Comparison of ENCODE assay signal across 12 mouse cellular contexts in genomic region chr16:72810942-72811341, GRCm38 (mm10).
DNase-seq lines count a peak whose midpoint lies in the region; ATAC-seq and TF ChIP-seq lines count a peak whose summit lies in the region.
"Had no signal": no experiment of that assay in that cellular context is flagged by ENCODE, and none has a peak within 500 bp of the region (broad histone marks: within the 10 kb centered on the region; RNA-seq: fewer than 3 reads in every experiment).

No protein-coding gene starts in this region.

- no peak overlapping the region for H3K4me2 ChIP-seq in midbrain, embryonic 15.5 days
- no peak overlapping the region for H3K4me2 ChIP-seq in midbrain, embryonic 14.5 days (ENCODE audit: low read length)
- H3K4me2 ChIP-seq in embryonic facial prominence, embryonic 15.5 days (replicated peaks) = 0 out of 2 replicates have a peak overlapping the region, but pooled peaks have one; percentile 17
- H3K4me2 ChIP-seq: heart, embryonic 11.5 days; hindbrain, embryonic 14.5 days had no signal

- H3K36me3 ChIP-seq in midbrain, embryonic 15.5 days (replicated peaks) = no peaks in the 10 kb centered on the region
- no peaks in the 10 kb centered on the region for H3K36me3 ChIP-seq in midbrain, embryonic 14.5 days (ENCODE audit: control insufficient read depth, insufficient read depth, low read length)
- H3K36me3 ChIP-seq in embryonic facial prominence, embryonic 15.5 days = no peaks in the 10 kb centered on the region

- ATAC-seq in midbrain, embryonic 15.5 days (replicated peaks) = 0 out of 2 replicates have a peak, but pooled peaks have one; percentile 47
- ATAC-seq in midbrain, embryonic 14.5 days (ENCODE audit: low FRiP score, low TSS enrichment) = no peak
- peak; percentile 83 for ATAC-seq in embryonic facial prominence, embryonic 15.5 days (ENCODE audit: insufficient number of reproducible peaks, low FRiP score, low TSS enrichment, low read depth)
- ATAC-seq: CD4-positive, CD25-positive, alpha-beta regulatory T cell, adult 4 months had no signal

- H3K27ac ChIP-seq in layer of hippocampus, adult 2 months = peak overlapping the region; percentile 77
- no peak overlapping the region for H3K27ac ChIP-seq in midbrain, embryonic 15.5 days
- H3K27ac ChIP-seq in midbrain, embryonic 14.5 days (replicated peaks; ENCODE audit: low read depth, low read length) = no peak overlapping the region
- peak overlapping the region; percentile 55 for H3K27ac ChIP-seq in embryonic facial prominence, embryonic 15.5 days (replicated peaks)

- TF ChIP-seq CTCF in layer of hippocampus, adult 2 months (conservative IDR thresholded peaks at IDR 0.05) = no peak

- H3K4me1 ChIP-seq in midbrain, embryonic 15.5 days = peaks cover 18% of the 10 kb centered on the region
- peaks cover 12% of the 10 kb centered on the region for H3K4me1 ChIP-seq in midbrain, embryonic 14.5 days (ENCODE audit: control insufficient read depth, insufficient read depth, low read length)
- peaks cover 29% of the 10 kb centered on the region for H3K4me1 ChIP-seq in embryonic facial prominence, embryonic 15.5 days

- H3K27me3 ChIP-seq in midbrain, embryonic 15.5 days (replicated peaks) = no peaks in the 10 kb centered on the region
- H3K27me3 ChIP-seq in midbrain, embryonic 14.5 days (ENCODE audit: control insufficient read depth, insufficient read depth, low read length) = no peaks in the 10 kb centered on the region
- H3K27me3 ChIP-seq in embryonic facial prominence, embryonic 15.5 days = no peaks in the 10 kb centered on the region

- 43% methylated on average over 3 of the region's 3 CpGs for WGBS in midbrain, embryonic 15.5 days
- 41% methylated on average over 3 of the region's 3 CpGs for WGBS in midbrain, embryonic 14.5 days
- WGBS in embryonic facial prominence, embryonic 15.5 days = 33% methylated on average over 3 of the region's 3 CpGs

- no peak overlapping the region for H3K9ac ChIP-seq in midbrain, embryonic 15.5 days
- no peak overlapping the region for H3K9ac ChIP-seq in midbrain, embryonic 14.5 days (replicated peaks; ENCODE audit: low read length)
- H3K9ac ChIP-seq in embryonic facial prominence, embryonic 15.5 days = no peak overlapping the region
- H3K9ac ChIP-seq: hindbrain, embryonic 14.5 days had no signal

- H3K4me3 ChIP-seq in layer of hippocampus, adult 2 months = peak overlapping the region; percentile 45
- H3K4me3 ChIP-seq in midbrain, embryonic 15.5 days = no peak overlapping the region
- H3K4me3 ChIP-seq in midbrain, embryonic 14.5 days (replicated peaks; ENCODE audit: low read depth, low read length) = no peak overlapping the region
- H3K4me3 ChIP-seq in embryonic facial prominence, embryonic 15.5 days (replicated peaks) = no peak overlapping the region

- H3K9me3 ChIP-seq in midbrain, embryonic 15.5 days = no peaks in the 10 kb centered on the region
- no peaks in the 10 kb centered on the region for H3K9me3 ChIP-seq in midbrain, embryonic 14.5 days (ENCODE audit: control insufficient read depth, low read length)
- no peaks in the 10 kb centered on the region for H3K9me3 ChIP-seq in embryonic facial prominence, embryonic 15.5 days (replicated peaks)

- DNase-seq in layer of hippocampus, adult 2 months (ENCODE audit: low spot score in 2 of 2) = peak; percentile 17 to 19
- no peak for DNase-seq in layer of hippocampus, postnatal 25 days (ENCODE audit: extremely low spot score in 1 of 2, low spot score in 1 of 2)
- no peak for DNase-seq in midbrain, embryonic 14.5 days
- DNase-seq in thymus, postnatal 36 days = no peak
- DNase-seq in thymus, postnatal 14 days = no peak
- DNase-seq: gastrocnemius, postnatal 10 days; kidney, adult 2 months had no signal

Comparison
In these comparisons a context has a peak if more than half of its experiments do, and no peak if none do; other contexts are left out.
1. DNase-seq: peak in layer of hippocampus, adult 2 months (2 of 2); none in layer of hippocampus, postnatal 25 days (0 of 2), midbrain, embryonic 14.5 days (single experiment), thymus, postnatal 36 days (0 of 2) and thymus, postnatal 14 days (single experiment).
2. H3K27ac ChIP-seq: peak in layer of hippocampus, adult 2 months (single experiment) and embryonic facial prominence, embryonic 15.5 days (single experiment); none in midbrain, embryonic 15.5 days (single experiment) and midbrain, embryonic 14.5 days (single experiment).